Mouse (Mus musculus) heart, adult 2 months (tissue): Measurements from ENCODE around the gene Mfn2. TPM values are rescaled to one million over a fixed set of nuclear protein-coding genes. Genes with fewer than 3 reads are reported as not detected.

ENCODE experiments used
- DNase-seq, 2 experiments: peaks; one replicate each; pipeline ENCODE4 v3.0.0; 2021
- H3K27ac ChIP-seq: fragments of 200-600 bp; 2 replicates; pipeline ENCODE4 v1.8.1; 2022
- H3K27me3 ChIP-seq: fragments of 200-500 bp; 2 replicates; pipeline ENCODE4 v1.6.1; 2012; ENCODE audit warnings: mild to moderate bottlenecking, low read length, inconsistent platforms, mixed read lengths; ENCODE audit not compliant: control insufficient read depth, insufficient read depth
- H3K36me3 ChIP-seq: fragments of 200-500 bp; 2 replicates; pipeline ENCODE4 v1.6.1; 2012; ENCODE audit warnings: low read length, inconsistent platforms; ENCODE audit not compliant: control insufficient read depth, insufficient read depth
- H3K4me1 ChIP-seq: fragments of 200-500 bp; 2 replicates; pipeline ENCODE4 v1.6.1; 2011; ENCODE audit warnings: low read length; ENCODE audit not compliant: control insufficient read depth, insufficient read depth
- H3K4me3 ChIP-seq: fragments of 200-600 bp; 2 replicates; pipeline ENCODE4 v1.8.1; 2022
- H3K79me2 ChIP-seq: fragments of 200-500 bp; replicated peaks from 2 replicates; pipeline ENCODE4 v1.6.1; 2012; ENCODE audit warnings: mild to moderate bottlenecking, inconsistent platforms, low read length, moderate library complexity, mixed read lengths; ENCODE audit not compliant: control insufficient read depth, insufficient read depth
- H3K9ac ChIP-seq: fragments of 200-500 bp; 2 replicates; pipeline ENCODE4 v1.6.1; 2012; ENCODE audit warnings: low read depth, mild to moderate bottlenecking, control low read depth, inconsistent platforms, low read length, mixed read lengths
- CTCF ChIP-seq: fragments of 200-600 bp; IDR thresholded peaks from 2 replicates; pipeline ENCODE4 v1.8.1; 2022; ENCODE audit warnings: antibody characterized with exemption, mild to moderate bottlenecking, moderate library complexity
- EP300 ChIP-seq: fragments of 200-500 bp; IDR thresholded peaks from 2 replicates; pipeline ENCODE4 v1.6.1; 2011; ENCODE audit warnings: low read depth, low read length, control low read depth; ENCODE audit not compliant: insufficient read depth
- POLR2A ChIP-seq: fragments of 200-500 bp; IDR thresholded peaks from 2 replicates; pipeline ENCODE4 v1.6.1; 2011; ENCODE audit warnings: mild to moderate bottlenecking, low read depth, low read length, control low read depth; ENCODE audit not compliant: insufficient read depth
- WGBS: fragments of 180-500 bp; shearing (Covaris S2); methylation state at CpG from one replicate; pipeline ENCODE4 v1.1.7; 2018; 5-methylcytosine and 5-hydroxymethylcytosine counted together
- intact Hi-C: fragments of 180-260 bp; cut with DNase I; formaldehyde crosslinking; loops from one replicate; pipeline ENCODE4 v1.15.1; 2025
- polyA plus RNA-seq: library from polyadenylated mRNA; depleted of rRNA; stranded (reverse); fragments of >200 nt; gene quantifications from 2 replicates; pipeline ENCODE4 v1.2.3, GENCODE M21; 2012
- total RNA-seq, 2 experiments: library from RNA; stranded (reverse); gene quantifications; 2 replicates each; pipeline ENCODE4 v1.2.3; 2021

Mfn2 gene
- total and polyA plus RNA-seq, 3 experiments, result 395 to 697 (median 626) TPM

GRCm38 (mm10) chr4:147906230-147906629 is 1.7 kb upstream of the Mfn2 start:
- DNase-seq, result no peak
- Histone ChIP-seq H3K27me3 (no peaks in the 10 kb centered on the region), H3K36me3 (peaks cover 5% of the 10 kb centered on the region; the same call in 1 of the 2 replicates), H3K4me1 (peaks cover 11% of the 10 kb centered on the region), H3K4me3 (no peak overlapping the region), H3K9ac (no peak overlapping the region), H3K79me2 (no peaks in the 10 kb centered on the region), H3K27ac (peak overlapping the region; percentile 97)
- intact Hi-C loops, result no loop called here
- TF ChIP-seq EP300, result no peak
- no peak for TF ChIP-seq POLR2A
- no peak for TF ChIP-seq CTCF
- WGBS, result 45% methylated on average over 5 of the region's 5 CpGs

- peaks cover 13% of the 10 kb centered on the region for H3K4me1 ChIP-seq
- peak overlapping the region; percentile 74 for H3K4me3 ChIP-seq
- peaks cover 9% of the 10 kb centered on the region; the same call in 1 of the 2 replicates for H3K36me3 ChIP-seq
- no peaks in the 10 kb centered on the region for H3K27me3 ChIP-seq
- peak overlapping the region; percentile 66 for H3K9ac ChIP-seq
- intact Hi-C loops, result loop anchor here (2.0 kb wide), 1 partner anchor 32 kb away; the partner anchor contains the start of gene Plod1
- no peaks in the 10 kb centered on the region for H3K79me2 ChIP-seq
- H3K27ac ChIP-seq, result peak overlapping the region; percentile 97
- 2% methylated on average over 8 of the region's 8 CpGs for WGBS
- TF ChIP-seq POLR2A (peak; percentile 28; the same call in 1 of the 2 replicates), CTCF (no peak)
- no peak for DNase-seq
These were observed 671 bp upstream of the Mfn2 start for GRCm38 (mm10) chr4:147905090-147905659.

GRCm38 (mm10) chr4:147903601-147904000 is 903 bp downstream of the Mfn2 start:
- no peaks in the 10 kb centered on the region for H3K79me2 ChIP-seq
- no peaks in the 10 kb centered on the region for H3K27me3 ChIP-seq
- H3K9ac ChIP-seq, result peak overlapping the region; percentile 97
- peaks cover 9% of the 10 kb centered on the region for H3K4me1 ChIP-seq
- intact Hi-C loops, result loop anchor here (5.0 kb wide), 1 partner anchor 36 kb away; the partner anchor contains the start of genes Fv1 and Miip
- peak overlapping the region; percentile 97 for H3K27ac ChIP-seq
- peak in 1 of 2 experiments; percentile 36 for DNase-seq
- H3K4me3 ChIP-seq, result peak overlapping the region; percentile 74
- H3K36me3 ChIP-seq, result peaks cover 25% of the 10 kb centered on the region
- 20% methylated on average over 3 of the region's 3 CpGs for WGBS
- TF ChIP-seq CTCF, result no peak
- 0 out of 2 replicates have a peak, but pooled peaks have one; percentile 22 for TF ChIP-seq POLR2A
- TF ChIP-seq EP300, result no peak

- intact Hi-C loops, result loop anchor here (5.0 kb wide), 1 partner anchor 36 kb away; the partner anchor contains the start of genes Fv1 and Miip
- H3K36me3 ChIP-seq, result peaks cover 29% of the 10 kb centered on the region
- 63% methylated on average over 12 of the region's 12 CpGs for WGBS
- peaks cover 13% of the 10 kb centered on the region for H3K4me1 ChIP-seq
- peak overlapping the region; percentile 97 for H3K27ac ChIP-seq
- no peaks in the 10 kb centered on the region for H3K79me2 ChIP-seq
- H3K4me3 ChIP-seq, result peak overlapping the region; percentile 74
- H3K9ac ChIP-seq, result peak overlapping the region; percentile 97
- H3K27me3 ChIP-seq, result no peaks in the 10 kb centered on the region
- peak in 1 of 2 experiments; percentile 42 for DNase-seq
- no peak for TF ChIP-seq POLR2A
- no peak for TF ChIP-seq CTCF
- no peak for TF ChIP-seq EP300
These were observed 1.5 kb downstream of the Mfn2 start for GRCm38 (mm10) chr4:147902906-147903500.

GRCm38 (mm10) chr4:147900452-147900851 is 4.1 kb downstream of the Mfn2 start:
- H3K4me3 ChIP-seq, result 0 out of 2 replicates have a peak overlapping the region, but pooled peaks have one; percentile 1
- WGBS, result 51% methylated on average over 7 of the region's 7 CpGs
- H3K27ac ChIP-seq, result peak overlapping the region; percentile 97
- TF ChIP-seq EP300 (peak; percentile 37; the same call in 1 of the 2 replicates), POLR2A (no peak; the same call in none of the 2 replicates)
- DNase-seq, result peak in 1 of 2 experiments; percentile 49
- intact Hi-C loops, result loop anchor here (5.0 kb wide), 1 partner anchor 33 kb away; the partner anchor contains the start of genes Fv1 and Miip
- H3K9ac ChIP-seq, result peak overlapping the region; percentile 50
- H3K4me1 ChIP-seq, result peaks cover 23% of the 10 kb centered on the region
- no peaks in the 10 kb centered on the region for H3K27me3 ChIP-seq
- peaks cover 39% of the 10 kb centered on the region for H3K36me3 ChIP-seq
- no peaks in the 10 kb centered on the region for H3K79me2 ChIP-seq

GRCm38 (mm10) chr4:147897348-147897747 is 7.2 kb downstream of the Mfn2 start:
- H3K27me3 ChIP-seq, result no peaks in the 10 kb centered on the region
- TF ChIP-seq CTCF (no peak), POLR2A (peak; percentile 65)
- H3K27ac ChIP-seq, result peak overlapping the region; percentile 97
- H3K4me3 ChIP-seq, result no peak overlapping the region
- H3K36me3 ChIP-seq, result peaks cover 52% of the 10 kb centered on the region
- DNase-seq, result peak; percentile 51 to 70
- intact Hi-C loops, result no loop called here
- H3K4me1 ChIP-seq, result peaks cover 20% of the 10 kb centered on the region
- WGBS, result 71% methylated on average over 3 of the region's 3 CpGs
- peak overlapping the region; percentile 44 for H3K9ac ChIP-seq
- H3K79me2 ChIP-seq, result peaks cover 2% of the 10 kb centered on the region; the same call in 1 of the 2 replicates
